Mouse (Mus musculus) megakaryocyte progenitor cell, adult 5-6 weeks (primary cell): ENCODE data around the gene Borcs5. TPM values are rescaled to one million over a fixed set of nuclear protein-coding genes. Genes with fewer than 3 reads are reported as not detected.
A peak's percentile ranks its signal among the peaks of the same experiment; 100 is the strongest.
"Not testable (repeated sequence)": the region's sequence is repeated elsewhere in the genome, so short reads cannot be mapped to it uniquely, and the experiment has no call there.

ENCODE experiments used
- ATAC-seq: replicated peaks from 2 replicates; pipeline ENCODE4 v1.8.0; 2016; ENCODE audit warnings: mild to moderate bottlenecking, moderate TSS enrichment, inconsistent platforms; ENCODE audit not compliant: poor library complexity
- total RNA-seq, 2 experiments: library from RNA; stranded (forward) in 1 of 2; stranded (reverse) in 1 of 2; fragments of 157-497, 149-512 nt in 1 of 2; fragments of 200-1000 nt in 1 of 2; gene quantifications; 2 replicates each; pipeline versions ENCODE4 v1.2.3 to v1.2.4; 2015 to 2017

Gene Borcs5
- total RNA-seq, 2 experiments from 2014 or later = 8.7 to 11.5 TPM

GRCm38 (mm10) chr6:134669179-134669865, 30.0 kb downstream of the Borcs5 start:
- ATAC-seq = no peak

GRCm38 (mm10) chr6:134670881-134671411, 31.6 kb downstream of the Borcs5 start:
- no peak for ATAC-seq

GRCm38 (mm10) chr6:134673712-134674111, 34.4 kb downstream of the Borcs5 start:
- peak; percentile 78 for ATAC-seq

- no peak for ATAC-seq
Observed at GRCm38 (mm10) chr6:134677504-134677903, 38.2 kb downstream of the Borcs5 start.

- ATAC-seq = peak; percentile 74
Observed at GRCm38 (mm10) chr6:134678037-134678436, 38.7 kb downstream of the Borcs5 start.

- not testable (repeated sequence) for ATAC-seq
Observed at GRCm38 (mm10) chr6:134679330-134679729, 40.0 kb downstream of the Borcs5 start.

GRCm38 (mm10) chr6:134684354-134684915, 45.1 kb downstream of the Borcs5 start:
- no peak for ATAC-seq

- ATAC-seq = peak; percentile 46; the same call in 1 of the 2 replicates
Observed at GRCm38 (mm10) chr6:134685040-134685439, 45.7 kb downstream of the Borcs5 start.

- no peak for ATAC-seq
Observed at GRCm38 (mm10) chr6:134685515-134685914, 46.2 kb downstream of the Borcs5 start.

GRCm38 (mm10) chr6:134694498-134694897, 55.2 kb downstream of the Borcs5 start:
- no peak for ATAC-seq

- no peak for ATAC-seq
Observed at GRCm38 (mm10) chr6:134694988-134695387, 55.7 kb downstream of the Borcs5 start.

GRCm38 (mm10) chr6:134695625-134696024, 56.3 kb downstream of the Borcs5 start:
- ATAC-seq = no peak

- ATAC-seq = no peak
Observed at GRCm38 (mm10) chr6:134696146-134696545, 56.8 kb downstream of the Borcs5 start.

- ATAC-seq = no peak
Observed at GRCm38 (mm10) chr6:134696554-134696953, 57.2 kb downstream of the Borcs5 start.

GRCm38 (mm10) chr6:134698243-134698642, 58.9 kb downstream of the Borcs5 start:
- no peak for ATAC-seq

- peak; percentile 96 for ATAC-seq
Observed at GRCm38 (mm10) chr6:134700451-134701210, 61.3 kb downstream of the Borcs5 start.

GRCm38 (mm10) chr6:134701211-134701602, 61.9 kb downstream of the Borcs5 start:
- ATAC-seq = no peak

GRCm38 (mm10) chr6:134702184-134702583, 62.9 kb downstream of the Borcs5 start:
- ATAC-seq = no peak

- ATAC-seq = no peak
Observed at GRCm38 (mm10) chr6:134703053-134703690, 63.9 kb downstream of the Borcs5 start.

- peak; percentile 41 for ATAC-seq
Observed at GRCm38 (mm10) chr6:134706467-134706866, 67.2 kb downstream of the Borcs5 start.

GRCm38 (mm10) chr6:134710020-134710419, 70.7 kb downstream of the Borcs5 start:
- no peak for ATAC-seq
